Mouse (Mus musculus): ENCODE measurements at regions not wholly inside any gene's neighbourhood (a gene's known extent, or its start where the extent isn't known, plus 50 kb on each side); places are given as distances from the start of the nearest gene placed in this dataset.

DNA sequence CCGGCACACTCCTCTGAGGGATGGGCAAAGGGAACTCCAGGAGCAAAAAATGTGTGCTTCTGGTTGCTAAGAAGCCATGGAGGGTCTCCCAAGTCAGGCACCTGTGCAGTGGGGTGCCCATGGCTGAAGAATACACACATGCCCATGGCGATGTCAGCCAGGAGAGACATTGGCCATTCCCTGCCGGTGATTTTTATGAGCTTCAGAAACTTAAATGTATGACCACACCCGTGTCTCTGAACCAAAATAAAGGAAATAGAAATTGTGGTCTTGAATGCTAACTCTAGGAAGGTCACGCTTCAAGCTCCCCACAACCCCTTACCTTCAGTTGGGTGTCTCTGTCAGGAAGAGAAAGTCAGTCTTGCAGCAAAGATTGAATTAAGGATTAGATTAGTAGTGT is 56.0 kb upstream of the Map1b start:
- no peak for DNase-seq
